Mouse (Mus musculus) intestine, embryonic 14.5 days (tissue): ENCODE data around the gene Syf2. TPM values are rescaled to one million over a fixed set of nuclear protein-coding genes. Genes with fewer than 3 reads are reported as not detected.

Experiments
- ATAC-seq: fragments of 200-750 bp; cut with Nextera tagmentation; replicated peaks from 2 replicates; pipeline ENCODE4 v1.8.0; 2017; ENCODE audit warnings: low read depth, moderate number of reproducible peaks, moderate TSS enrichment, moderate library complexity; ENCODE audit not compliant: low FRiP score, low TSS enrichment
- DNase-seq: peaks from one replicate; pipeline ENCODE4 v3.0.0-alpha.2; 2018; ENCODE audit warnings: low spot score
- H3K27ac ChIP-seq: fragments of 300-500 bp; sonication (generic); 2 replicates; pipeline ENCODE4 v1.5.1; 2014; ENCODE audit warnings: low read depth, mild to moderate bottlenecking, control low read depth
- H3K27me3 ChIP-seq: fragments of 300-500 bp; sonication (generic); replicated peaks from 2 replicates; pipeline ENCODE4 v1.6.1; 2014; ENCODE audit warnings: low read length, control low read depth; ENCODE audit not compliant: control insufficient read depth, insufficient read depth
- H3K36me3 ChIP-seq: fragments of 300-500 bp; sonication (generic); 2 replicates; pipeline ENCODE4 v1.6.1; 2014; ENCODE audit warnings: low read length, control low read depth; ENCODE audit not compliant: control insufficient read depth, insufficient read depth
- H3K4me1 ChIP-seq: fragments of 300-500 bp; sonication (generic); replicated peaks from 2 replicates; pipeline ENCODE4 v1.6.1; 2014; ENCODE audit warnings: low read length, control low read depth, mixed read lengths; ENCODE audit not compliant: control insufficient read depth, insufficient read depth
- H3K4me2 ChIP-seq: fragments of 300-500 bp; sonication (generic); 2 replicates; pipeline ENCODE4 v1.6.1; 2014; ENCODE audit warnings: low read length
- H3K4me3 ChIP-seq: fragments of 300-500 bp; sonication (generic); 2 replicates; pipeline ENCODE4 v1.5.1; 2014; ENCODE audit warnings: low read depth, low read length, control low read depth, mixed read lengths
- H3K9ac ChIP-seq: fragments of 300-500 bp; sonication (generic); 2 replicates; pipeline ENCODE4 v1.6.1; 2014; ENCODE audit warnings: mild to moderate bottlenecking, low read length
- H3K9me3 ChIP-seq: fragments of 300-500 bp; sonication (generic); 2 replicates; pipeline ENCODE4 v1.6.1; 2016; ENCODE audit warnings: low read length, control low read depth; ENCODE audit not compliant: control insufficient read depth
- WGBS: fragments of 180-500 bp; shearing (Covaris S2); extraction: QIAGEN DNeasy Blood & Tissue Kit; methylation state at CpG from one replicate; pipeline ENCODE4 v1.1.7; 2014; 5-methylcytosine and 5-hydroxymethylcytosine counted together
- polyA plus RNA-seq: library from polyadenylated mRNA; unstranded; fragments of >200 nt; fragmentation: Nextera tagmentation; extraction: Ambion mirVana; gene quantifications from 2 replicates; pipeline ENCODE4 v1.2.1, GENCODE M21; 2014

The Syf2 gene
- polyA plus RNA-seq, 1 experiment from 2014 or later = 62.4 TPM

- peak overlapping the region; percentile 85 for H3K4me2 ChIP-seq
- 37% methylated on average over 3 of the region's 3 CpGs for WGBS
- DNase-seq (peak; percentile 78), ATAC-seq (no peak)
- peak overlapping the region; percentile 92 for H3K4me3 ChIP-seq
- H3K9ac ChIP-seq = no peak overlapping the region
- no peak overlapping the region for H3K27ac ChIP-seq
- peaks cover 24% of the 10 kb centered on the region for H3K36me3 ChIP-seq
- H3K27me3 ChIP-seq = no peaks in the 10 kb centered on the region
- H3K4me1 ChIP-seq = peaks cover 9% of the 10 kb centered on the region
- no peaks in the 10 kb centered on the region for H3K9me3 ChIP-seq
Observed at GRCm38 (mm10) chr4:134913413-134913812, 17.3 kb upstream of the Syf2 start.

- H3K27me3 ChIP-seq = no peaks in the 10 kb centered on the region
- H3K27ac ChIP-seq = peak overlapping the region; percentile 86
- H3K4me1 ChIP-seq = peaks cover 9% of the 10 kb centered on the region
- peak; percentile 65 for ATAC-seq
- peaks cover 15% of the 10 kb centered on the region for H3K36me3 ChIP-seq
- H3K9ac ChIP-seq = peak overlapping the region; percentile 90
- 1% methylated on average over 43 of the region's 43 CpGs for WGBS
- no peaks in the 10 kb centered on the region for H3K9me3 ChIP-seq
- no peak for DNase-seq
- H3K4me3 ChIP-seq = peak overlapping the region; percentile 92
- H3K4me2 ChIP-seq = peak overlapping the region; percentile 85
Observed at GRCm38 (mm10) chr4:134914122-134914863, 16.4 kb upstream of the Syf2 start.

GRCm38 (mm10) chr4:134914864-134915209 is 15.9 kb upstream of the Syf2 start, which contains the start of gene Tmem50a:
Gene Tmem50a, minus strand, starts transcription at chr4:134915024.
- H3K9me3 ChIP-seq = no peaks in the 10 kb centered on the region
- under 1% methylated on average over 25 of the region's 25 CpGs for WGBS
- peak within 1 kb of the TSS; percentile 86 for H3K27ac ChIP-seq
- ATAC-seq (peak; percentile 91), DNase-seq (peak; percentile 94)
- no peaks in the 10 kb centered on the region for H3K27me3 ChIP-seq
- peak within 1 kb of the TSS; percentile 85 for H3K4me2 ChIP-seq
- peaks cover 9% of the 10 kb centered on the region for H3K36me3 ChIP-seq
- H3K4me1 ChIP-seq = peaks cover 9% of the 10 kb centered on the region
- peak within 1 kb of the TSS; percentile 90 for H3K9ac ChIP-seq
- H3K4me3 ChIP-seq = peak within 1 kb of the TSS; percentile 92

GRCm38 (mm10) chr4:134915223-134916050 is 15.3 kb upstream of the Syf2 start:
- H3K27me3 ChIP-seq = no peaks in the 10 kb centered on the region
- peak overlapping the region; percentile 85 for H3K4me2 ChIP-seq
- no peak overlapping the region for H3K27ac ChIP-seq
- WGBS = 58% methylated on average over 14 of the region's 14 CpGs
- peak overlapping the region; percentile 90; the same call in 1 of the 2 replicates for H3K9ac ChIP-seq
- H3K4me3 ChIP-seq = peak overlapping the region; percentile 92
- peaks cover 7% of the 10 kb centered on the region for H3K36me3 ChIP-seq
- peaks cover 9% of the 10 kb centered on the region for H3K4me1 ChIP-seq
- H3K9me3 ChIP-seq = no peaks in the 10 kb centered on the region
- ATAC-seq (peak; percentile 37), DNase-seq (no peak)

GRCm38 (mm10) chr4:134917194-134917593 is 13.5 kb upstream of the Syf2 start:
- H3K4me3 ChIP-seq = no peak overlapping the region
- ATAC-seq (no peak), DNase-seq (no peak)
- H3K4me2 ChIP-seq = no peak overlapping the region
- H3K9me3 ChIP-seq = no peaks in the 10 kb centered on the region
- no peaks in the 10 kb centered on the region for H3K36me3 ChIP-seq
- no peak overlapping the region for H3K9ac ChIP-seq
- WGBS = 78% methylated on average over 3 of the region's 3 CpGs
- H3K27me3 ChIP-seq = no peaks in the 10 kb centered on the region
- no peak overlapping the region for H3K27ac ChIP-seq
- H3K4me1 ChIP-seq = peaks cover 9% of the 10 kb centered on the region

GRCm38 (mm10) chr4:134918381-134918780 is 12.3 kb upstream of the Syf2 start:
- Histone ChIP-seq H3K4me1 (peaks cover 9% of the 10 kb centered on the region), H3K27ac (no peak overlapping the region), H3K27me3 (no peaks in the 10 kb centered on the region), H3K4me3 (no peak overlapping the region), H3K9ac (no peak overlapping the region), H3K4me2 (no peak overlapping the region), H3K36me3 (no peaks in the 10 kb centered on the region), H3K9me3 (no peaks in the 10 kb centered on the region)
- 64% methylated on average over 7 of the region's 7 CpGs for WGBS
- no peak for ATAC-seq
- DNase-seq = no peak

- no peak overlapping the region for H3K4me3 ChIP-seq
- no peak for DNase-seq
- 40% methylated on average over 12 of the region's 12 CpGs for WGBS
- H3K27me3 ChIP-seq = no peaks in the 10 kb centered on the region
- H3K4me2 ChIP-seq = no peak overlapping the region
- no peak overlapping the region for H3K27ac ChIP-seq
- H3K4me1 ChIP-seq = peaks cover 3% of the 10 kb centered on the region; the same call in 1 of the 2 replicates
- no peak overlapping the region for H3K9ac ChIP-seq
- H3K9me3 ChIP-seq = no peaks in the 10 kb centered on the region
- 0 out of 2 replicates have a peak, but pooled peaks cover 3% of the 10 kb centered on the region for H3K36me3 ChIP-seq
- ATAC-seq = no peak
Observed at GRCm38 (mm10) chr4:134919733-134920540, 10.8 kb upstream of the Syf2 start.

GRCm38 (mm10) chr4:134920631-134921030 is 10.1 kb upstream of the Syf2 start:
- Histone ChIP-seq H3K4me2 (no peak overlapping the region), H3K9me3 (no peaks in the 10 kb centered on the region), H3K27ac (no peak overlapping the region), H3K36me3 (peaks cover 9% of the 10 kb centered on the region), H3K4me3 (no peak overlapping the region), H3K9ac (no peak overlapping the region), H3K27me3 (no peaks in the 10 kb centered on the region), H3K4me1 (peaks cover 7% of the 10 kb centered on the region; the same call in 1 of the 2 replicates)
- 97% methylated on average over 6 of the region's 6 CpGs for WGBS
- ATAC-seq (no peak), DNase-seq (no peak)
